ENCODE assay signal across 8 mouse cellular contexts in genomic region chr15:37165887-37166507, GRCm38 (mm10).
DNase-seq lines count a peak whose midpoint lies in the region; ATAC-seq lines count a peak whose summit lies in the region.
"Had no signal": no experiment of that assay in that cellular context is flagged by ENCODE, and none has a peak within 500 bp of the region (broad histone marks: within the 10 kb centered on the region; RNA-seq: fewer than 3 reads in every experiment).

No protein-coding gene starts in this region.

- H3K27me3 ChIP-seq in midbrain, embryonic 11.5 days (ENCODE audit: control insufficient read depth, insufficient read depth, low read length) = no peaks in the 10 kb centered on the region
- no peaks in the 10 kb centered on the region for H3K27me3 ChIP-seq in midbrain, embryonic 14.5 days (ENCODE audit: control insufficient read depth, insufficient read depth, low read length)
- H3K27me3 ChIP-seq in heart, embryonic 15.5 days = 0 out of 2 replicates have a peak, but pooled peaks cover 3% of the 10 kb centered on the region
- no peaks in the 10 kb centered on the region for H3K27me3 ChIP-seq in limb, embryonic 11.5 days (ENCODE audit: control insufficient read depth, insufficient read depth, low read length)
- H3K27me3 ChIP-seq in stomach, embryonic 16.5 days (ENCODE audit: control insufficient read depth, insufficient read depth, low read length) = no peaks in the 10 kb centered on the region
- H3K27me3 ChIP-seq: hindbrain, embryonic 15.5 days had no signal

- H3K36me3 ChIP-seq in midbrain, embryonic 11.5 days (ENCODE audit: control insufficient read depth, insufficient read depth, low read length) = no peaks in the 10 kb centered on the region
- H3K36me3 ChIP-seq in midbrain, embryonic 14.5 days (ENCODE audit: control insufficient read depth, insufficient read depth, low read length) = no peaks in the 10 kb centered on the region
- no peaks in the 10 kb centered on the region for H3K36me3 ChIP-seq in heart, embryonic 15.5 days
- no peaks in the 10 kb centered on the region for H3K36me3 ChIP-seq in limb, embryonic 11.5 days (ENCODE audit: control insufficient read depth, insufficient read depth, low read length)
- no peaks in the 10 kb centered on the region for H3K36me3 ChIP-seq in stomach, embryonic 16.5 days (ENCODE audit: control insufficient read depth, insufficient read depth, low read length)
- H3K36me3 ChIP-seq: hindbrain, embryonic 15.5 days had no signal

- no peaks in the 10 kb centered on the region for H3K9me3 ChIP-seq in midbrain, embryonic 11.5 days (ENCODE audit: control insufficient read depth, low read length)
- H3K9me3 ChIP-seq in midbrain, embryonic 14.5 days (ENCODE audit: control insufficient read depth, low read length) = no peaks in the 10 kb centered on the region
- H3K9me3 ChIP-seq in heart, embryonic 15.5 days (replicated peaks) = 0 out of 2 replicates have a peak, but pooled peaks cover 3% of the 10 kb centered on the region
- H3K9me3 ChIP-seq in limb, embryonic 11.5 days (ENCODE audit: control insufficient read depth, low read length) = no peaks in the 10 kb centered on the region
- no peaks in the 10 kb centered on the region for H3K9me3 ChIP-seq in stomach, embryonic 16.5 days (replicated peaks; ENCODE audit: control insufficient read depth, low read length)
- H3K9me3 ChIP-seq: hindbrain, embryonic 15.5 days had no signal

- DNase-seq in midbrain, embryonic 11.5 days (ENCODE audit: low spot score, missing footprints) = peak; percentile 60
- no peak for DNase-seq in midbrain, embryonic 14.5 days
- peak; percentile 33 for DNase-seq in limb, embryonic 11.5 days (ENCODE audit: low spot score)
- DNase-seq in thymus, postnatal 25 days = no peak
- DNase-seq in thymus, postnatal 14 days = no peak

- H3K4me3 ChIP-seq in midbrain, embryonic 11.5 days (ENCODE audit: low read depth, low read length) = no peak overlapping the region
- H3K4me3 ChIP-seq in midbrain, embryonic 14.5 days (replicated peaks; ENCODE audit: low read depth, low read length) = no peak overlapping the region
- peak overlapping the region; percentile 16 for H3K4me3 ChIP-seq in heart, embryonic 15.5 days
- H3K4me3 ChIP-seq in limb, embryonic 11.5 days (ENCODE audit: low read depth, low read length) = no peak overlapping the region
- no peak overlapping the region for H3K4me3 ChIP-seq in stomach, embryonic 16.5 days (replicated peaks; ENCODE audit: low read length)
- H3K4me3 ChIP-seq: hindbrain, embryonic 15.5 days had no signal

- no peak overlapping the region for H3K27ac ChIP-seq in midbrain, embryonic 11.5 days (ENCODE audit: low read depth, low read length)
- no peak overlapping the region for H3K27ac ChIP-seq in midbrain, embryonic 14.5 days (replicated peaks; ENCODE audit: low read depth, low read length)
- no peak overlapping the region for H3K27ac ChIP-seq in heart, embryonic 15.5 days
- H3K27ac ChIP-seq in limb, embryonic 11.5 days (replicated peaks; ENCODE audit: low read depth, low read length) = no peak overlapping the region
- H3K27ac ChIP-seq in stomach, embryonic 16.5 days (ENCODE audit: low read length) = no peak overlapping the region
- H3K27ac ChIP-seq: hindbrain, embryonic 15.5 days had no signal

- no peaks in the 10 kb centered on the region for H3K4me1 ChIP-seq in midbrain, embryonic 11.5 days (ENCODE audit: control insufficient read depth, insufficient read depth, low read length)
- no peaks in the 10 kb centered on the region for H3K4me1 ChIP-seq in midbrain, embryonic 14.5 days (ENCODE audit: control insufficient read depth, insufficient read depth, low read length)
- peaks cover 10% of the 10 kb centered on the region; the same call in 1 of the 2 replicates for H3K4me1 ChIP-seq in heart, embryonic 15.5 days (replicated peaks)
- H3K4me1 ChIP-seq in limb, embryonic 11.5 days (ENCODE audit: control insufficient read depth, insufficient read depth, low read length) = no peaks in the 10 kb centered on the region
- H3K4me1 ChIP-seq in stomach, embryonic 16.5 days (ENCODE audit: control insufficient read depth, insufficient read depth, low read length) = 0 out of 2 replicates have a peak, but pooled peaks cover 2% of the 10 kb centered on the region
- H3K4me1 ChIP-seq: hindbrain, embryonic 15.5 days had no signal

- no peak overlapping the region for H3K9ac ChIP-seq in midbrain, embryonic 11.5 days (ENCODE audit: low read length)
- H3K9ac ChIP-seq in midbrain, embryonic 14.5 days (replicated peaks; ENCODE audit: low read length) = no peak overlapping the region
- H3K9ac ChIP-seq in heart, embryonic 15.5 days = no peak overlapping the region
- no peak overlapping the region for H3K9ac ChIP-seq in limb, embryonic 11.5 days (ENCODE audit: low read length)
- H3K9ac ChIP-seq in stomach, embryonic 16.5 days (ENCODE audit: low read length) = 0 out of 2 replicates have a peak overlapping the region, but pooled peaks have one; percentile 20
- H3K9ac ChIP-seq: hindbrain, embryonic 15.5 days had no signal

- ATAC-seq in midbrain, embryonic 11.5 days (ENCODE audit: low FRiP score) = no peak
- no peak for ATAC-seq in midbrain, embryonic 14.5 days (ENCODE audit: low FRiP score, low TSS enrichment)
- no peak for ATAC-seq in heart, embryonic 15.5 days (replicated peaks; ENCODE audit: insufficient number of reproducible peaks, insufficient read depth, low FRiP score, low read depth)
- ATAC-seq in limb, embryonic 11.5 days (ENCODE audit: insufficient number of reproducible peaks, low FRiP score, low TSS enrichment, low read depth) = no peak
- ATAC-seq in stomach, embryonic 16.5 days (ENCODE audit: insufficient read depth, low FRiP score) = peak; percentile 78

- whole genome bisulfite sequencing in midbrain, embryonic 11.5 days = 30% methylated on average over 12 of the region's 12 CpGs
- 30% methylated on average over 12 of the region's 12 CpGs for WGBS in midbrain, embryonic 14.5 days
- WGBS in heart, embryonic 15.5 days = 12% methylated on average over 12 of the region's 12 CpGs
- 15% methylated on average over 12 of the region's 12 CpGs for WGBS in limb, embryonic 11.5 days
- 20% methylated on average over 12 of the region's 12 CpGs for WGBS in stomach, embryonic 16.5 days

- H3K4me2 ChIP-seq in midbrain, embryonic 11.5 days = no peak overlapping the region
- no peak overlapping the region for H3K4me2 ChIP-seq in midbrain, embryonic 14.5 days (ENCODE audit: low read length)
- H3K4me2 ChIP-seq in heart, embryonic 15.5 days = peak overlapping the region; percentile 55
- peak overlapping the region; percentile 20 for H3K4me2 ChIP-seq in limb, embryonic 11.5 days (ENCODE audit: low read depth, severe bottlenecking)
- H3K4me2 ChIP-seq in stomach, embryonic 16.5 days (ENCODE audit: low read depth, low read length) = peak overlapping the region; percentile 33
- H3K4me2 ChIP-seq: hindbrain, embryonic 15.5 days had no signal

Comparison
In these comparisons a context has a peak if more than half of its experiments do, and no peak if none do; other contexts are left out.
1. DNase-seq: peak in midbrain, embryonic 11.5 days (single experiment) and limb, embryonic 11.5 days (single experiment); none in midbrain, embryonic 14.5 days (single experiment), thymus, postnatal 25 days (single experiment) and thymus, postnatal 14 days (single experiment).
2. H3K4me2 ChIP-seq: peak in heart, embryonic 15.5 days (single experiment), limb, embryonic 11.5 days (single experiment) and stomach, embryonic 16.5 days (single experiment); none in midbrain, embryonic 11.5 days (single experiment) and midbrain, embryonic 14.5 days (single experiment).